9 mouse cellular contexts compared by ENCODE assay signal in the genomic region with DNA sequence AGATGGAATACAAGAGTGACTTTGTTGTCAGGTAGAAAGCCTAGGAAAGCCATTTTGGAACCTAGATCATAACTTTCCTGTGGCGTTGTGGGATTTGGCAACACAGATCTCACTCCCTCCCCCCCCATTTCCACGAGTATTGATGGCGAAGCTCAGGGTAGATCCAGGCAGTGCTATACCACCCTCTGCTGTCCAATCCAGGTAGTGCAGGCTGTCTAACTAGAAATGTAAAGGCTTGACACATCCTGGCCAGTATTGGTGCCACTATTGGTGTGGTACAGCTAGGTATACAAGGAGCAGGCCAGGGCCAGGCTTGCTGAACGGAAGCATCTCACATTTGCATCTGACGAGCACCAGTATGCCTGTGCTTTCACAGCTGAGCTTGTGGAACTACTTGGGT. TPM values are rescaled to one million over a fixed set of nuclear protein-coding genes. Genes with fewer than 3 reads are reported as not detected.
DNase-seq lines count a peak whose midpoint lies in the region; ATAC-seq and TF ChIP-seq lines count a peak whose summit lies in the region.
"Had no signal": no experiment of that assay in that cellular context is flagged by ENCODE, and none has a peak within 500 bp of the region (broad histone marks: within the 10 kb centered on the region; RNA-seq: fewer than 3 reads in every experiment).

No protein-coding gene starts in this region.

- H3K9me3 ChIP-seq in kidney, embryonic 14.5 days (ENCODE audit: control insufficient read depth, low read length): no peaks in the 10 kb centered on the region
- no peaks in the 10 kb centered on the region for H3K9me3 ChIP-seq in limb, embryonic 14.5 days (ENCODE audit: control insufficient read depth, low read length)

- H3K9ac ChIP-seq in kidney, embryonic 14.5 days (ENCODE audit: low read depth, low read length): no peak overlapping the region
- H3K9ac ChIP-seq in limb, embryonic 14.5 days (ENCODE audit: low read depth, low read length, severe bottlenecking): no peak overlapping the region

- TF ChIP-seq POLR2A in limb, embryonic 14.5 days (IDR thresholded peaks at IDR 0.05; ENCODE audit: borderline replicate concordance, extremely low read depth, insufficient read depth, insufficient read length): no peak

- no peaks in the 10 kb centered on the region for H3K36me3 ChIP-seq in kidney, embryonic 14.5 days (ENCODE audit: control insufficient read depth, insufficient read depth, low read length)
- no peaks in the 10 kb centered on the region for H3K36me3 ChIP-seq in limb, embryonic 14.5 days (ENCODE audit: control insufficient read depth, insufficient read depth, low read length)

- ATAC-seq in kidney, embryonic 14.5 days (ENCODE audit: low FRiP score, low TSS enrichment): peak; percentile 61
- ATAC-seq in limb, embryonic 14.5 days (ENCODE audit: low FRiP score, low read depth): 0 out of 2 replicates have a peak, but pooled peaks have one; percentile 61

- no peak overlapping the region for H3K4me2 ChIP-seq in kidney, embryonic 14.5 days (replicated peaks; ENCODE audit: low read depth, low read length)
- no peak overlapping the region for H3K4me2 ChIP-seq in limb, embryonic 14.5 days (replicated peaks; ENCODE audit: low read depth, low read length, severe bottlenecking)

- H3K27me3 ChIP-seq in kidney, embryonic 14.5 days (ENCODE audit: control insufficient read depth, insufficient read depth, low read length): no peaks in the 10 kb centered on the region
- H3K27me3 ChIP-seq in limb, embryonic 14.5 days (ENCODE audit: control insufficient read depth, insufficient read depth, low read length): no peaks in the 10 kb centered on the region

- intact Hi-C loops in gastrocnemius, postnatal 36 days (cut with DNase I): loop anchor here (2.0 kb wide), 1 partner anchor 154 kb away; no protein-coding TSS in a partner anchor

- WGBS in kidney, embryonic 14.5 days: 26% methylated on average over 5 of the region's 5 CpGs
- WGBS in limb, embryonic 14.5 days: 14% methylated on average over 5 of the region's 5 CpGs

- H3K4me1 ChIP-seq in kidney, embryonic 14.5 days (ENCODE audit: control insufficient read depth, insufficient read depth, low read length): no peaks in the 10 kb centered on the region
- H3K4me1 ChIP-seq in limb, embryonic 14.5 days (ENCODE audit: control insufficient read depth, insufficient read depth, low read length): no peaks in the 10 kb centered on the region

- no peak overlapping the region for H3K4me3 ChIP-seq in kidney, embryonic 14.5 days (ENCODE audit: low read length)
- no peak overlapping the region for H3K4me3 ChIP-seq in limb, embryonic 14.5 days (replicated peaks; ENCODE audit: low read length)
- H3K4me3 ChIP-seq: erythroblast, embryonic 14.5 days had no signal

- H3K27ac ChIP-seq in kidney, embryonic 14.5 days (ENCODE audit: low read depth, low read length): no peak overlapping the region
- no peak overlapping the region for H3K27ac ChIP-seq in limb, embryonic 14.5 days (replicated peaks; ENCODE audit: low read depth, low read length)

- peak; percentile 64 for DNase-seq in A20 (ENCODE audit: low read depth, low spot score)
- DNase-seq in adrenal gland, postnatal 10 days: peak; percentile 88
- peak; percentile 60 for DNase-seq in embryo, embryonic 11.5 days (ENCODE audit: low read depth, low spot score)
- DNase-seq in gastrocnemius, postnatal 36 days: peak; percentile 41 to 47
- DNase-seq in limb, embryonic 14.5 days (ENCODE audit: low spot score): peak; percentile 75
- peak; percentile 83 for DNase-seq in neural tube, embryonic 10.5 days (ENCODE audit: extremely low spot score, low spot score)
- DNase-seq in testis, postnatal 14 days (ENCODE audit: low spot score): peak; percentile 14

RNA-seq across cellular contexts. Expression of a gene that starts 18.6 kb away (rescaled TPM):
- total RNA-seq in adrenal gland, postnatal 10 days (2021): 1 to 10 TPM; 4.5 to 4.9 TPM
- total RNA-seq in gastrocnemius, postnatal 36 days (2021): under 1 TPM; 0.37 to 0.41 TPM
- polyA plus RNA-seq in kidney, embryonic 14.5 days (2014; fragmentation: Nextera tagmentation; extraction: Ambion mirVana): 8.6 and 10.4 TPM in 2 replicates
- 5.6 and 6.1 TPM in 2 replicates for polyA plus RNA-seq in limb, embryonic 14.5 days (2012; rRNA removed)
- 4.8 and 5.2 TPM in 2 replicates for polyA plus RNA-seq in limb, embryonic 14.5 days (2014; fragmentation: Nextera tagmentation; extraction: Ambion mirVana)
- polyA plus RNA-seq: erythroblast, embryonic 14.5 days had no signal

RNA-seq across cellular contexts. Expression of a gene that starts 55.3 kb away (rescaled TPM):
- under 1 TPM; 0.12 to 0.30 TPM for total RNA-seq in adrenal gland, postnatal 10 days (2021)
- not detected for total RNA-seq in gastrocnemius, postnatal 36 days (2021)
- 0.01 and 0.11 TPM in 2 replicates for polyA plus RNA-seq in kidney, embryonic 14.5 days (2014; fragmentation: Nextera tagmentation; extraction: Ambion mirVana)
- 0.01 and 0.03 TPM in 2 replicates for polyA plus RNA-seq in limb, embryonic 14.5 days (2012; rRNA removed)
- polyA plus RNA-seq in limb, embryonic 14.5 days (2014; fragmentation: Nextera tagmentation; extraction: Ambion mirVana): 0.01 TPM in 1 of 2 replicates, not detected in the other
- polyA plus RNA-seq: erythroblast, embryonic 14.5 days had no signal

Comparison
In these comparisons a context has a peak if more than half of its experiments do, and no peak if none do; other contexts are left out.
1. DNase-seq: peak in every context shown above with its lines; median percentile 88 in adrenal gland, postnatal 10 days; 83 in neural tube, embryonic 10.5 days; 75 in limb, embryonic 14.5 days; 64 in A20; 60 in embryo, embryonic 11.5 days; 44 in gastrocnemius, postnatal 36 days; 14 in testis, postnatal 14 days.